Mouse (Mus musculus) hindbrain, embryonic 10.5 days (tissue): ENCODE results near the gene Elp5. TPM values are rescaled to one million over a fixed set of nuclear protein-coding genes. Genes with fewer than 3 reads are reported as not detected.

Source experiments
- DNase-seq: peaks from one replicate; pipeline ENCODE4 v3.0.0-alpha.2; 2017; ENCODE audit warnings: low spot score
- H3K27ac ChIP-seq: fragments of 300-500 bp; sonication (generic); 2 replicates; pipeline ENCODE4 v1.5.1; 2016; ENCODE audit warnings: mild to moderate bottlenecking, moderate library complexity
- H3K27me3 ChIP-seq: fragments of 300-500 bp; sonication (generic); 2 replicates; pipeline ENCODE4 v1.6.1; 2016; ENCODE audit warnings: mild to moderate bottlenecking; ENCODE audit not compliant: poor library complexity, insufficient read depth, severe bottlenecking
- H3K36me3 ChIP-seq: fragments of 300-500 bp; sonication (generic); 2 replicates; pipeline ENCODE4 v1.6.1; 2016; ENCODE audit warnings: mild to moderate bottlenecking, moderate library complexity
- H3K4me1 ChIP-seq: fragments of 300-500 bp; sonication (generic); replicated peaks from 2 replicates; pipeline ENCODE4 v1.6.1; 2016; ENCODE audit warnings: mild to moderate bottlenecking
- H3K4me3 ChIP-seq: fragments of 300-500 bp; sonication (generic); 2 replicates; pipeline ENCODE4 v1.5.1; 2016; ENCODE audit warnings: mild to moderate bottlenecking, moderate library complexity
- H3K9me3 ChIP-seq: fragments of 300-500 bp; sonication (generic); 2 replicates; pipeline ENCODE4 v1.6.1; 2016; ENCODE audit warnings: mild to moderate bottlenecking, moderate library complexity
- WGBS: fragments of 180-500 bp; shearing (Covaris S2); methylation state at CpG from one replicate; pipeline ENCODE4 v1.1.7; 2016; 5-methylcytosine and 5-hydroxymethylcytosine counted together
- polyA plus RNA-seq: library from polyadenylated mRNA; unstranded; fragments of >200 nt; fragmentation: Nextera tagmentation; extraction: Ambion mirVana; gene quantifications from 2 replicates; pipeline ENCODE4 v1.2.1, GENCODE M21; 2016

Elp5 gene
- polyA plus RNA-seq, 1 experiment from 2014 or later = 167 TPM

- peak overlapping the region; percentile 99 for H3K4me3 ChIP-seq
- no peaks in the 10 kb centered on the region for H3K9me3 ChIP-seq
- DNase-seq = peak; percentile 99
- H3K27ac ChIP-seq = peak overlapping the region; percentile 99
- WGBS = under 1% methylated on average over 50 of the region's 60 CpGs
- no peaks in the 10 kb centered on the region for H3K27me3 ChIP-seq
- peaks cover 34% of the 10 kb centered on the region for H3K4me1 ChIP-seq
- H3K36me3 ChIP-seq = peaks cover 61% of the 10 kb centered on the region
Observed at GRCm38 (mm10) chr11:69980196-69981140, 1.8 kb downstream of the Elp5 start.

DNA sequence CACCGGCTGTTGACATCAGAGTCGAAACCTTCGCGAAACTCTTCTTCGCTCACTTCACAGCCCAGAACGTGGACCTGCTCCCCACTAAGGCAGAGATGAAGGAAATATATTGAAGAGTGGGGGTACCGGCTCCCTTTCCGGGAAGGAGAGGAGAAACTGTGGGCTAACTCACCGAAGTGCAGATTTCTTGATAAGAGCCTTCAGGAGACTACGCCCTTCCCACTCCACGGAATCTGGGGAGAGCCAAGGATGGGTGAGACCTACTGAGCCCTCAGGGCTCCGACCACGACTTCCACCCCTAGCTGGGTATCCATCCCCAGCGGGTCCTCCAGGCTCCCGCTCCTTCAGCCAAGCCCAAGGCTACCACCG is 2.5 kb downstream of the Elp5 start:
- 4% methylated on average over 16 of the region's 16 CpGs for WGBS
- Histone ChIP-seq H3K9me3 (no peaks in the 10 kb centered on the region), H3K4me3 (peak overlapping the region; percentile 99), H3K36me3 (peaks cover 61% of the 10 kb centered on the region), H3K27me3 (no peaks in the 10 kb centered on the region), H3K27ac (peak overlapping the region; percentile 99), H3K4me1 (peaks cover 34% of the 10 kb centered on the region)
- DNase-seq = no peak

- H3K36me3 ChIP-seq = peaks cover 77% of the 10 kb centered on the region
- H3K9me3 ChIP-seq = no peaks in the 10 kb centered on the region
- no peak for DNase-seq
- no peaks in the 10 kb centered on the region for H3K27me3 ChIP-seq
- H3K27ac ChIP-seq = no peak overlapping the region
- no peak overlapping the region for H3K4me3 ChIP-seq
- 83% methylated on average over 4 of the region's 4 CpGs for WGBS
- peaks cover 12% of the 10 kb centered on the region for H3K4me1 ChIP-seq
Observed at GRCm38 (mm10) chr11:69976271-69976670, 6.0 kb downstream of the Elp5 start.

DNA sequence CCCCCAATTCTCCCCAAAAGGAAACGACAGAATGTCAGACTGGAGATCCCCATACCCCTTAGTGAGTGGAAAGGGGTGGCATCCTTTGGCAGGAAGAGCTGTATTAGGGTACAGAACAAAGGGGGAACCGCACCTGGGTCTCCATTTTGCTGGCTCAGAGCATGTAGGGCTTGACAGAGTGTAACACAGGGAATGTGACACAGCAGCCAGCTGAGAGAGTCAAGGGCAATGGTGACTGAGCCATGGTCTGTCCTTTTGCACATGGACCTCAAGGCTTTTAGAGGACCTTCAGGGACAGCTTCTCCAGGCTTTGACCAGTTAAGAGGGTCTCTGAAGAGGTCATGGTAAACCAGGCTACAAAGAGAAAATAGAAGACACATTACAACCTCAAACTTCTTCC is 7.4 kb downstream of the Elp5 start:
- DNase-seq = no peak
- peaks cover 87% of the 10 kb centered on the region for H3K36me3 ChIP-seq
- H3K4me1 ChIP-seq = peaks cover 12% of the 10 kb centered on the region
- 95% methylated on average over 2 of the region's 2 CpGs for WGBS
- H3K9me3 ChIP-seq = no peaks in the 10 kb centered on the region
- H3K4me3 ChIP-seq = no peak overlapping the region
- no peak overlapping the region for H3K27ac ChIP-seq
- no peaks in the 10 kb centered on the region for H3K27me3 ChIP-seq

- Histone ChIP-seq H3K27ac (no peak overlapping the region), H3K4me1 (peaks cover 12% of the 10 kb centered on the region), H3K4me3 (no peak overlapping the region), H3K9me3 (no peaks in the 10 kb centered on the region), H3K27me3 (peaks cover 30% of the 10 kb centered on the region), H3K36me3 (peaks cover 80% of the 10 kb centered on the region)
- no peak for DNase-seq
- WGBS = 84% methylated on average over 3 of the region's 3 CpGs
Observed at GRCm38 (mm10) chr11:69970775-69971174, 11.5 kb downstream of the Elp5 start.

DNA sequence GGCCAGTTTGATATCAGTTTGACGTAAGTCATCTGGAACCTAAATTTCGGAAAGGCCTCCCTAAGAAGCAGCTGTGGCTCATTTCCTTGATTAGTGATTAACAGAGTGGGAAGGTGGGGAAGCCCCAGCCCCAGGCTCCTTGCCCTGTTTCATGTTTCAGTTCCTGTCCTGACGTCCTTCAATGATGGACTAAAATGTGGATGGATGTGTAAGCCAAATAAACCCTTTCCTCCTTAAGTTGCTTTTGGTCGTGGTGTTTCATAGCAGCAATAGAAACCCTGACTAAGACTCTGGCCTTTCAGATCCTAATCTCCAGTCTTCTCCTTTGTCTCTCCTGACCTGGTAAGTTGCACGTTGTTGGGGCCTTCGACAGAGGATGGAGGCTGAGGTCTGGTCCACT is 12.1 kb downstream of the Elp5 start:
- Histone ChIP-seq H3K27ac (no peak overlapping the region), H3K4me3 (no peak overlapping the region), H3K27me3 (peaks cover 36% of the 10 kb centered on the region), H3K9me3 (no peaks in the 10 kb centered on the region), H3K36me3 (peaks cover 75% of the 10 kb centered on the region), H3K4me1 (peaks cover 15% of the 10 kb centered on the region)
- no peak for DNase-seq
- 93% methylated on average over 6 of the region's 6 CpGs for WGBS

DNA sequence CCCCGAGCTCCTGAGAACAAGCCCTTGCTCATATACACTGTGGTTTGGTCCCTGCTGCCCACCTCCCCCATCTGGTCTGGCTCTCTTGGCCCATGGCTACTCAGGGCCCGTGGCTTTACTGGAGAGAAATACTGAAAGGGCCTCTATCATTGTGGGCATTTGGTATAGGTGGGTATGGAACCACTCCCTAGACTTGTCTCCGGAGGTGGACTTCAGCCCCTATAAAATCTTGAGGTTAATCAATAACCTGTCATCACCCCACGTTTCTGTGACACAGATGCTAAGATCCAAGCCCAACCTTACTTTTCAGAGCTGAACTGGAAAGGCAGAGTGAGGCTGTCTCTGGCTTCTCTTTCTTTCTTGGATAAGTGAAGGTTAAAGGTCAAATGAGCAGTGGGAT is 13.5 kb downstream of the Elp5 start:
- H3K4me1 ChIP-seq = peaks cover 17% of the 10 kb centered on the region
- H3K9me3 ChIP-seq = no peaks in the 10 kb centered on the region
- no peak for DNase-seq
- H3K27ac ChIP-seq = no peak overlapping the region
- H3K36me3 ChIP-seq = peaks cover 60% of the 10 kb centered on the region
- H3K4me3 ChIP-seq = no peak overlapping the region
- WGBS = 92% methylated on average over 4 of the region's 4 CpGs
- H3K27me3 ChIP-seq = peaks cover 50% of the 10 kb centered on the region

DNA sequence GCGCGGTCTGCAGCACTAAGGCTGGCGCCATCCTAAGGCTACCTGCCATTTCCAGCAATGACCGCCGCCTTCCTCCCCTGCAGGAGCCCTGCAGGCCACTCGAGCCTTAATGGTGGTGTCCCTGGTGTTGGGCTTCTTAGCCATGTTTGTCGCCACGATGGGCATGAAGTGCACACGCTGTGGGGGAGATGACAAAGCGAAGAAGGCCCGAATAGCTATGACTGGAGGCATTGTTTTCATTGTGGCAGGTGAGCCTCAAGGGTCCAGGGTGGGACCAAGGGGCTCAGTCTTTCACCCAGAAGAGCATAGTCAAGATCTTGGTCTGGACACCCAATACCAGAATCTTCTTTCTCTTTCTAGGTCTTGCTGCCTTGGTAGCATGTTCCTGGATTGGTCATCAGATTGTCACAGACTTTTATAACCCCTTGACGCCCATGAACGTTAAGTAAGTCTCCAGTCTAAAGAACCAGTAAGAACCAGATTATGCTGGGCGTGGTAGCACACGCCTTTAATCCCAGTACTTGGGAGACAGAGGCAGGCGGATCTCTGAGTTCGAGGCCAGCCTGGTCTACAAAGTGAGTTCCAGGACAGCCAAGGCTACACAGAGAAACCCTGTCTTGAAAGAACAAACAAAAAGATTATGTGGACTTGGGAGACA is 15.3 kb downstream of the Elp5 start:
- no peaks in the 10 kb centered on the region for H3K9me3 ChIP-seq
- WGBS = 42% methylated on average over 17 of the region's 17 CpGs
- H3K36me3 ChIP-seq = peaks cover 42% of the 10 kb centered on the region
- H3K27me3 ChIP-seq = peaks cover 68% of the 10 kb centered on the region
- peaks cover 17% of the 10 kb centered on the region for H3K4me1 ChIP-seq
- peak overlapping the region; percentile 45 for H3K4me3 ChIP-seq
- no peak for DNase-seq
- H3K27ac ChIP-seq = peak overlapping the region; percentile 75

GRCm38 (mm10) chr11:69966006-69966859 is 16.1 kb downstream of the Elp5 start:
- H3K4me1 ChIP-seq = peaks cover 17% of the 10 kb centered on the region
- DNase-seq = peak; percentile 48
- H3K4me3 ChIP-seq = peak overlapping the region; percentile 45
- peaks cover 35% of the 10 kb centered on the region for H3K36me3 ChIP-seq
- H3K9me3 ChIP-seq = no peaks in the 10 kb centered on the region
- H3K27me3 ChIP-seq = peaks cover 76% of the 10 kb centered on the region
- H3K27ac ChIP-seq = peak overlapping the region; percentile 75
- WGBS = 2% methylated on average over 59 of the region's 59 CpGs

- Histone ChIP-seq H3K27ac (peak overlapping the region; percentile 75), H3K9me3 (no peaks in the 10 kb centered on the region), H3K27me3 (peaks cover 78% of the 10 kb centered on the region), H3K36me3 (peaks cover 30% of the 10 kb centered on the region), H3K4me1 (peaks cover 17% of the 10 kb centered on the region), H3K4me3 (peak overlapping the region; percentile 45)
- 2% methylated on average over 49 of the region's 49 CpGs for whole genome bisulfite sequencing
- peak; percentile 36 for DNase-seq
Observed at GRCm38 (mm10) chr11:69965271-69966005, 16.9 kb downstream of the Elp5 start.

GRCm38 (mm10) chr11:69964650-69965270 is 17.6 kb downstream of the Elp5 start, which contains the start of gene Cldn7:
TSS of gene Cldn7 (plus strand) at chr11:69964779.
- Histone ChIP-seq H3K9me3 (no peaks in the 10 kb centered on the region), H3K4me1 (peaks cover 17% of the 10 kb centered on the region), H3K27ac (peak within 1 kb of the TSS; percentile 71), H3K4me3 (peak within 1 kb of the TSS; percentile 45), H3K36me3 (peaks cover 24% of the 10 kb centered on the region), H3K27me3 (peaks cover 83% of the 10 kb centered on the region)
- WGBS = 10% methylated on average over 24 of the region's 24 CpGs
- peak; percentile 15 for DNase-seq
